Mouse (Mus musculus): ENCODE data around the gene Agr2.

Agr2 gene

GRCm38 (mm10) chr12:36027171-36027570 lies 34.5 kb downstream of the Agr2 start:
- no peak for DNase-seq

DNA sequence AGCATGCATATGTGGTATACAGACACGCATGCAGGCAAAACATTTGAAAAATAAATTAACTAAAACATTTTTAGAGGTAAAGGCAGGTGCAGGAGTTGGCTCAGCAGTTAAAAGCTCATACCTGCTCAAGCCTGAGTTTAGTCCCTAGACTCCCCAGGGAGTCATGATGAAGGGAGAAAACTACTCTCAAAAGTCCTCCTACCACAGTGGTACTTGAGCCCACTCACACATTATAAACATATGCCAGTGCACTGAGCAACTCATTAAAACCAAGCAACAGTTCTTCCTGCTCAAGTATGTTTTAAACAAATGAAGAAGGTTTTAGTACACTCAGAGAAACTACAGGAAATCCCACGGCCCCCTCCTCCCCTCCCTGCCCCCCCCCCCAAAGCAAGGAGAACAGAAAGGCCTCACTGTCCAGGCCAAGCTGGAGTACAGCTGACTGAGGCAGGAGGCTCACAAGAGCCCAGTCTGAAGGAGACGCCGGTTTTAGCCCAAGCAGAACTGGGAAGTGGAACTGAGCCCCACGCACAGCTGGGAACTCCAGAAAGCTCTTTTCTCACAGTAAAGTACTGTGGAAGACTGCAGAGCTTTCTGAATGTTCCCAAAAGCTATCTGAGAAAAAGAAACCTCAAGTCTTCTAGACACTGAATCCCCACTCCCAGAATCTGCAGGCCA lies 36.4 kb downstream of the Agr2 start:
- no peak for DNase-seq

- DNase-seq = no peak
Observed at GRCm38 (mm10) chr12:36029687-36030086, 37.0 kb downstream of the Agr2 start.

DNA sequence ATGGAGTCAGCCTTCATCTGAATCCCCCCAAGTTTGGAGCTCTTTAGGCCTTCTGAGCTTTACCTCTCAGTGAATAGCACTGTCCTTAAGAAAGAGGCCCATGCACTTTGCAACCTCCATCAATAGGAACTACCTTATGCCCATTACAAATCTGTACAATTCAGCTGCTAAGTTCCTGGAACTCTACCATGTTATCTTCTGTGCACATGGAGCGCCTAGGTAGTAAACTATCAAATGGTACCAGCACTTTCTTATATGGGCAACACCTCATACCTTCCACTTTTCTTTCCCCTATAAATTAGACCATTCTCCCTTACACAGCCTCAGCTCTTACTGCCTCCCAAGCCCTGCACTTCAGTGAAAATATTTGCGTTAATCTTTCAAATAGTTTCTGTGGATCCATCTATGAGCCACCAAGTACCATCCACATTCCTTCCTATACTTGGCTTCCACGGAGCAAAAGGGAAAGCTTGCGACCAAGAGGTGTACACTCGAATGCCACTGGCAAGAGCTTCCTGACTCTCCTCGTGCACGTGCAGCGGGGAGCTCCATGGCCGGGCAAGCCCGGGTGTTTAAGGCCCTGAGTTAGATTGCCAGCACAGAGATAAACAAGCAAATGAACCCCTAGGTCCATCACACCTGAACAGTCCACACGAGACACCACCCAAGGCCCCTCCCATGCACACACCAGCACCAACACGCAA lies 38.1 kb downstream of the Agr2 start:
- DNase-seq = no peak

- no peak for DNase-seq
Observed at GRCm38 (mm10) chr12:36032419-36032818, 39.7 kb downstream of the Agr2 start.

- no peak for DNase-seq
Observed at GRCm38 (mm10) chr12:36035501-36035900, 42.8 kb downstream of the Agr2 start.

GRCm38 (mm10) chr12:36036121-36036520 lies 43.4 kb downstream of the Agr2 start:
- no peak for DNase-seq

GRCm38 (mm10) chr12:36036776-36037175 lies 44.1 kb downstream of the Agr2 start:
- no peak for DNase-seq

DNA sequence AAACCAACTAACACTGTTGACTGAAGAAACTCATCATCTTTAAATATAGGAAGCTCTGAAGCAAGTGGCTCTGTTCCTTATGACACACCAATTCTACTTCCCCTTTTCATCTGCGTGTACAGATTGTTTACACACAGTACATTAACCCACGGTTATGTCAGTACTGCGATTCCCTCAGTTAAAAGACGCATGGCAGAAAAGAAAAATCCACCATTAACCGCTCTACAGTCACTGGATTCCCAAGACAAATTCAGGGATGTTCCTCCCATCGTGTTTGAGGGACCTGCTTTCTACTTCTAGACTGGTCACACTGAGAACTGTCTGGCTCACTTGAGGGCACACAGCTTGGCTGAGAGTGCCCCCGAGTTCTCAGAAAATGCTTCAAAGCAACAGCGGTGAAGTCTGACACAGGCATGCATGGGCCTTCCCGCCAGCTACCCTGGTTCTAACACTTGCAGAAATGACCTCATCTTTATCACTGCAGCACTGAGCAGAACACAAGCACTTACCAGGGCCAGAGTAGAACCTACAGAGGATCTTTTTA lies 46.9 kb downstream of the Agr2 start:
- peak; percentile 5 for DNase-seq

DNA sequence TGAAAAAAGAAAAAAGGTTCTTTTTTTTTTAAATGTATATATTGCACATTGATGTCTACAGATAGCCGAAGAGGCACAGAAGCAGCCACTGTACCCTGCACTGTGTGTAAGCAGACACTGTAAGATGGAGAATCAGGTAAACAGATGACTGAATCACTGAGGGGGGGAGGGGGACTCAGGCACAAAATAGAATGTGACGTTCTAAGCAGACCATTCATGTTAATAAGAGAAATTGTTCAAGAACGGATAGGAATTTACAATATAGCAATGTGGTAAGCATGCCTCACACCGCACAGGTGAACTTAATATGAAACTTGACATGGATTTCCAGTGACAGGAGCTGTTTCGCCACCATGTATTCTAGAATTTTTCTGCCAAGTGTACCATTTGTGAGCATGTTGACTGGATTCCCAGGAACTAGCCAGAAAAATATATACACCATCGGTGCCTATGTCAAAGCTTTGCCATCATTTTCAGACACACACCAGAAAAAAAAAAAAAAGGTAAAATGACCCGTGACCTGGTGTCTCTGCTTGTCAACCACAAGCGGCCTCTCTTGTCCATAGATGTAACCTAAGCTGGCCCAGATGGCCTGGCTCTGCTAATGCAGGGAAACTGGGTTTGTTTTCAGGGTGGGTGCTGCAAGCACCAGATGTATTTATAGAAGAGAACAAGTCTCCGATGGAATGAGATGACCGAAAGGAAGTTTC lies 48.0 kb downstream of the Agr2 start:
- DNase-seq = no peak

GRCm38 (mm10) chr12:36041281-36041589 lies 48.5 kb downstream of the Agr2 start:
- no peak for DNase-seq

GRCm38 (mm10) chr12:36041703-36042347 lies 49.1 kb downstream of the Agr2 start:
- DNase-seq = peak; percentile 49

DNA sequence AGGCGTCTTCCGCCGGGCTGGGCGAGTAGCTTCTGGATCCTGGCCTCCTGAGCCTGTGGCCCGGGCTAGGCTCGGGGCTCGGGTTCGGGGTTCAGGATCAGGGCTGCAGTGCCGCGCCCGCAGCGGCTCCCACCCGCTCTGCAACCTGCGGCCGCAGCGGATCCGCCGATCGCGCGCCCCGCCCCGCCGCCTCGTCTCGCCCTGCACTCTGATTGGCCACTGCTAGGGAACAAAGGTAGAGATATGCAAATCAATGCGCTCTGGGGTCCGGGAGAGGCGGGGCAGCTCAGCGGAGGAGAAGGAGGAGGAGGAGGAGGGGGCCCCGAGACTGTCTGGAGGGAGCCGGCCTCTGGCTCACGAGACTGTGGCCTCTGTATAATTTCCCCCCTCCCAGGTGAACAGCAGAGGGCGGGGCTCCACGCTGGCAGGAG lies 49.7 kb downstream of the Agr2 start, which contains the start of gene Tspan13:
Tspan13 (minus strand) TSS at position 153 of the 431 bp plus-strand sequence.
- peak; percentile 89 for DNase-seq

- no peak for DNase-seq
Observed at GRCm38 (mm10) chr12:36044691-36045090, 52.0 kb downstream of the Agr2 start.

- peak; percentile 7 for DNase-seq
Observed at GRCm38 (mm10) chr12:36046196-36046595, 53.5 kb downstream of the Agr2 start.

DNA sequence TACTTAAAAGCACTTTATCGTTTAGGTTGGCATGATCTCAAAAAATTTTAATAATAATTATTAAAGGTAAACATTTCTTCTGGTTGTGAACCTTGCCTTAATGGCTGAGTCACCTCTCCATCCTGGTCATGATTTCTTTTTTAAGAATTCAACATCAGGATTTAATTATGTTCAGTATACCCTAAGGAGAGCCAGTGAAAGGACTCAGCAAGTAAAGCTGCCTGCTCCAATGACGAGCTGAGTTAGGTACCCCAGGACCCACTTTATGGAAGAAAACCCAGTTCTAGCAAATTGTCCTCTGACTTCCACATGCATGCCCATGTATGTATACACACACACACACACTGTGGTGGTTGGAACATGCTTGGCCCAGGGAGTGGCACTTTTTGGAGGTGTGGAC lies 54.9 kb downstream of the Agr2 start:
- no peak for DNase-seq

- no peak for DNase-seq
Observed at GRCm38 (mm10) chr12:36050276-36050675, 57.6 kb downstream of the Agr2 start.
